Mouse (Mus musculus) liver (tissue): Measurements from ENCODE around the gene Fam155a.
"Not testable (repeated sequence)": the region's sequence is repeated elsewhere in the genome, so short reads cannot be mapped to it uniquely, and the experiment has no call there.

Source experiments
- DNase-seq: peaks from one replicate; pipeline ENCODE4 v3.0.0-alpha.2; 2020; ENCODE audit warnings: mixed read lengths

Fam155a gene

GRCm38 (mm10) chr8:9770999-9771605 lies at the start of gene Fam155a:
Fam155a (minus strand) TSS chr8:9771161.
- DNase-seq, result no peak

DNA sequence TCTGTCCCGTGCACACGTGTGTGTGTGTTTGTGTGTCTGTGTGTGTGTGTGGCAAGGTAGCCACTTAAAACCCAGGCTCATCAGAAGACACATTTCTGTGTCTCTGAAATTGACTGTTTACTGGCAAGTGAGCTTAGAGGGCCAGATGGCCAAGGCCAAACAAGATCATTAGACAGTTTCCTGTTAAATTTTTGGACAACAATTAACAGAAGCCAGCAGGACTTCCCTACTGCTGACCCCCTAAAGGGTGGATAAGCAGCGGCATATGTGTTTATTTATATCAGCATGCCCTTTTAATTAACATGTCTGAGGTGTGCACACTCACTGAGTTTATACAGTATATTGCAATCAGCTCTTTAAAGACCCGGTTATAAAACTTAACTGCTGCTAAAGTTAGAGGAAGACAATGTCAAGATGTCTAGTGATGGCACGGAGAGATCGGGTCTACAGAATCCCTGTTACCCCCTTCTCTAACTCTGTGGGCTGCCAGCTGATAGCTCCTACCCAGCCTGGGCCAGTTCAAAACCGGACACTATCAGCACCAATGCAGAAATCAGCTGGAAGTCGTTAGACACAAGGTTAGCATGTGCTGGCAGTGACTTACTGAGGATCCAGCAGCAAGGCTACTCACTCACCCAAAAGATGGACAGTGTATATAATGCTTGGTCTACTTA lies 42.4 kb upstream of the Fam155a start:
- no peak for DNase-seq

- DNase-seq, result no peak
Observed at GRCm38 (mm10) chr8:9810955-9811530, 40.1 kb upstream of the Fam155a start.

GRCm38 (mm10) chr8:9808596-9808995 lies 37.6 kb upstream of the Fam155a start:
- no peak for DNase-seq

GRCm38 (mm10) chr8:9805676-9806075 lies 34.7 kb upstream of the Fam155a start:
- DNase-seq, result no peak

- not testable (repeated sequence) for DNase-seq
Observed at GRCm38 (mm10) chr8:9800346-9800745, 29.4 kb upstream of the Fam155a start.

DNA sequence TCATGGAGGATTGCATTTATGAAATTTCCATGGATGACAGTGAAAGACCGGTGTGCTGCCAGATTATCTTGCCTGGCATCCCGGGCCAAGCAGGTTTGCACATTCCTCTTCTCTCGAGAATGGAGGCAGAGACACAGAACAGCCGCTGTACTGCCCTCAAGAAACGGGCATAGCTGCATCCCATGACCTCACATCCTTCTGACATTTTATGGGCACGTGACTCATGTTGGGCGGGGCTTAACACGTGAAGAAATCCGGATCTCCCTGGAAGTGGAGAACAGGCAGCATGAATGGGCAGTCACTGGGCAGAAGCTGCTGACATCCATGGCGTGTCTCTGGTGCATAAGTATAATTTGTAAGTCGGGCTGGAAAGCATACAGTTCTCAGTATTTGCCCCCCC lies 29.0 kb upstream of the Fam155a start:
- DNase-seq, result no peak

GRCm38 (mm10) chr8:9797514-9797913 lies 26.6 kb upstream of the Fam155a start:
- DNase-seq, result no peak

DNA sequence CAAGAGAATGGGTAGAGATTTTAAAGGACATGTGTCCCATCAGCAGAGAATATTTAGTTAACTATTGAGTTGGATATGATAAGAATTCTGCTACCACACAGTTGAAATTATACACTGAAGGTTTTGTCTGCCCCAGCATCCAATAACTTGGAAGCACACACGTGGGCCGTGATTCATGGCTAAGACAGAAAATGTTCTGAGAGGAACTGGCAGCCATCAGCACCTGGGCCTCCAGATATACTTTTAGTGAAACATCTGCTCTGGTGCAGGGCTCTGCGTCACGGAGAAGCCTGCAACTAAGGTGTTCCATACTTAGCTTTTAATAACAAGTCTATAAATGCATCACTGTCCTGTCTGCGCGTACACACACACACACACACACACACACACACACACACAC lies 24.8 kb upstream of the Fam155a start:
- DNase-seq, result no peak

DNA sequence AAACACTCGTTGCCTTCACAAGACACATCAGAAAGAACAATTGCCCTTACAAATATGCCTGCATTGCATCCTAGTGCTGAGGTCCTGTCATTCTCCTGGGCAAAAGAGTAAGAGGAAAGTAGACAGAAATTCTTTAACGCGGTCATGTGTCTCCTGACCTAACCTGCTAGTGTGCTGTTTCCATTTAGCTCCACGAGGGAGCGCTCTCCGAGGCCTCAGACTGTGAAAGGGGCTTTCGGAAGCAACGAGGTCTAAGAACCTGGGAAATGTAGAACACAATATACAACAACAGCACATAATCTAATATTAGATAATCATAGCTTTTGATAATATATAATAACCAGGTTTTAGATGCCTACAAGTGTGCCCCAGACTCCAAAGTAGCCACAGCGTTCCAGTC lies 22.4 kb upstream of the Fam155a start:
- no peak for DNase-seq

GRCm38 (mm10) chr8:9780332-9780731 lies 9.4 kb upstream of the Fam155a start:
- no peak for DNase-seq

- DNase-seq, result no peak
Observed at GRCm38 (mm10) chr8:9778148-9778547, 7.2 kb upstream of the Fam155a start.

- no peak for DNase-seq
Observed at GRCm38 (mm10) chr8:9776818-9777217, 5.9 kb upstream of the Fam155a start.

DNA sequence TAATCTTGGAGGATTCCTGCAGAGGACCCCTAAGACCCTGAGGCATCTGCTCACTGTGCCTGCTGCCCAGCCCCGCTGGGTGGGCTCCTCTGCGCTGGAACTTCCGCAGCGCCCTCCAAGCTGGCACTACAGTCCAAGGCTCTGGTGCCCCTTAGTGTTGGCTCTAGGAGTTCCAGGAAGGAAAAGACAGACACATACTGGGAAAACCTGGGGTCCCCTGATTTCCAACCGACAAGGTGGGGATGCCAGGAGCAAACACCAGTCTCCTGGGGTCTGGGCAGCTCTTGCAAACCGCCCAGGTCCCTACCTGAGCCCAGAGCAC lies 1.5 kb upstream of the Fam155a start:
- DNase-seq, result no peak

- no peak for DNase-seq
Observed at GRCm38 (mm10) chr8:9771606-9772518, 901 bp upstream of the Fam155a start.

DNA sequence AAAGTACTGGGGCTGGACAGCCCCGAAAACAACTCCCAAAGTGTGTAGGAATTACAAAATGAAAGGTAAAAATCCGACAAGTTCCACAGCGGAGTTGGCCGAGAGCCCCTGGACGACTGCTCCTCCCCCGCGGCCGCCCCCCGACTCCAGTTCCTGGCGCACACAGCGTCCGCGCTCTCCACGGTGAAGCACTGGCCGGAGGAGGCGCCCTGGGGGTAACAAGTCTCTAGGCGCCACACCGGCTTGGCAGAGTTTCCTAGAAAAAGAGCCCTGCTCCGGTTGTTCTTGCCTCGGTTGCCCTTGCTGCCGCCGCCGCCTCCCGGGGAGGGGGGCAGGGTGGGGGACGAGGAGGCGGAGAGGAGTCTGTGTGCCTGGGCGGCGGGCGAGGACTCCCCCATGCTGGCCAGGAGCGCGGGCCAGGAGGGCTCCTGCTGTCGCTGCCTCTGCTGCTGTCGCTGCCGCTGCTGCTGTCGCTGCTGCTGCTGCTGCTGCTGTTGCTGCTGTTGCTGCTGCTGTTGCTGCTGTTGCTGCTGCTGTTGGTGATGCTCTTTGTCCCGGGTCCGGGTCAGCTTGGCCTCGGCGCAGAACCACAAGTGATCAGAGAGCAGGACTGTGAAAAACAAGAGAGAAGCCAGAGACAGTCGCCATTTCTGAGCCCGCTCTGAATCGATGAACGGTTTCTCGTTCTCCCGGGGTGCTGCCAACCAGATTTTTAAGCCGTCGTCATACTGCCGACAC lies 531 bp downstream of the Fam155a start:
- DNase-seq, result no peak

DNA sequence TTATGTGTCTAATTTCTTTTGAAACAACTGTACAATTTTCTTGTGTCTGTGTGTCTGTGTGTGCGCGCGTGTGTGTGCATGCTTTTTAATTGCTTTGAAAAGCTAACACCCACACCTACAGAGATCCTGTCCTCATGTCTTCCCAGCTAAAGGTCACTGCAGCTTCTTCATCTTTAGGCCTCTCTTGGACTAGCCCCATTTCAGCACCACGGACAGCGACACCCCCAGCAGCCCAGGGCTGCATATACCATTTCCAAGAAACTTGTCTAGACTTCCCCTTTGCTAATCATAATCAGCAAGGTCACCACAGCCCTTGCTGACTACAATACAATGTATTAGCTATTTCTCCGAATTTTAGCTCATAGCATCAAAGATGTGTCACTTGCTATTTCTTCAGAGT lies 1.9 kb downstream of the Fam155a start:
- peak; percentile 73 for DNase-seq

DNA sequence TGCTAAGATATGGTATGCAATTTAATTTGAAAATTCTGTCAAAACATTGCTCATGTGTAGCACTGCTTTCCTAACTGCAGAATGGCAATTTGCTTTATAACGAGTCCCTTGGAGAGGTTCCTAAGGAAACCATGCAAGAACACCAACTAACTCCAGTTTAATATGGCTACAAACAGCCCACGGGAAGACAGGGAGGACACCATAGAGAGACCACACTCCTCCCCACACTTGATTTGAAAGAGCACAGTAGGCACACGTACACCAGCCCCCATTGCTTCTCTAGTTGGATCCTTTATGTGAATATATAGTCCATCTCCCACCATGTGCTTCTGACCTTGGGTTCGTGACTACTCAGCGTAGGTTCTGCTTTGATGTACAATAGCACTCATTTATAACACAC lies 35.8 kb downstream of the Fam155a start:
- DNase-seq, result no peak

DNA sequence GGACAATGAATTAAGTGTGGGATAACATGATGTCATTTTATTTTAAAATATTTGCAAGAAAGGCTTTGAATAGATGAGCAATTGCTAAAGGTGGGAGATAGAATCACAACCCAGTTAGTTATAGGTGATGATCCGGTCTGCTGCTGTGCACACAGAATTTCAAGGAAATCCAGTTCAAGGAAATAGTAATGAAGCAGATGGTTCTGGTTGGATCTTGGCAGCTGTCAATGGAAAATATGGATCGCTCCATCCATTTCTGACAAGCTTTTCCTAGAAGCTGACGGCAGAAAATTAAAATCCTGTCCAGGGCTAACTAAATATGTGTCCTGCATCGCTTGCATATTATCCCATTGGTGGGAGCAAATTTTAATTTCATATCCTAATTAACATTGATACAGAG lies 61.2 kb downstream of the Fam155a start:
- no peak for DNase-seq

DNA sequence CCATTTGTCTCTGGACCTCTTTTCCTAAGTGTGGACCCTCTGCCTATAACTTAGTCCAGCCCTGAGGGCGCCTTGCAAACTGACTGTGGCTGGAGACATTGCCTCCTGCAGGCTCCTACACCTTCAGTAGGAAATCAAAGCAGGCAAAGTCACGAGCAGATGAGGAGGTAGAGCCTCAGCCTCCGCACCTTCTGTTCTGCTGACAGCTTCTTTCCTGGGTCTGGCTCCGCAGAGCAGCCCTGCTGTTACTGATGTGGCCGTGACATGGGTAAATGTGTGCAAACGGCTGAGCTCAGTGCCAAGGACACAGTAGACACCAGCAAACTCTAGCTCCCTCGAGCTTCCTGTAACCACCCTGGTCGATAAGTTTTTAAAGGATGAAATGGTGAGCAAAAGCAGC lies 63.5 kb downstream of the Fam155a start:
- no peak for DNase-seq

DNA sequence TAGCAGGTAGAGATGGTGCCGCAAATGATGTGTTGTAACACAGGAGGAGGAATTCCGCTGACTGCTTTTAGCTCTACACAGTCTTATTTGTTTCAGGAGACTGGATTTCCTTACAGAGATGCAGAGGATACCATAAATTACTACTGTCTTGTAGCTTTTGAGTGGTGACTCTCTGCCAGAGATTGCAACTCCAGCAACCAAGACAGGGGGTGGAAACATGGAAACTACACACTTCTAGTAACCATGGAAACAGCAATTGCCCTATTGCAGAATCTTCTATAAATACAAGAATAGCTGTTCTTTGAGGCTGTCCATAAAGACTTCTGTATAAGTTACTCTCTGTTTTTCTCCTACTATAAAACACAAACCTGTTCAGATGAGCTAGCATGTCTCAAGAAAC lies 76.2 kb downstream of the Fam155a start:
- DNase-seq, result no peak

GRCm38 (mm10) chr8:9692370-9692769 lies 78.6 kb downstream of the Fam155a start:
- no peak for DNase-seq

DNA sequence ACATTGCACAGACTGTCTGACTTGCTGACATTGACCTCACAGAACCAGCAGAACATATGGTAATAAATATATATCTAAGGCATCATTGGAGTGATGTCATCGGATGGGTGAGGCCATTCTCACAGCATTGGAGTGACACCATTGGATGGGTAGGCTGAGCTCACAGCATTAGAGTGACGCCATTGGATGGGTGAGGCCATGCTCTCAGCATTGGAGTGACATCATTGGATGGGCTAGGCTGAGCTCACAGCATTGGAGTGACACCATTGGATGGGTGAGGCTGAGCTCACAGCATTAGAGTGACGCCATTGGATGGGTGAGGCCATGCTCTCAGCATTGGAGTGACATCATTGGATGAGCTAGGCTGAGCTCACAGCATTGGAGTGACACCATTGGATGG lies 110.9 kb downstream of the Fam155a start:
- DNase-seq, result not testable (repeated sequence)
